24 mouse cellular contexts compared by ENCODE assay signal in genomic region chr1:141001821-141002220, GRCm38 (mm10).
DNase-seq lines count a peak whose midpoint lies in the region; ATAC-seq and TF ChIP-seq lines count a peak whose summit lies in the region.
"Had no signal": no experiment of that assay in that cellular context is flagged by ENCODE, and none has a peak within 500 bp of the region (broad histone marks: within the 10 kb centered on the region; RNA-seq: fewer than 3 reads in every experiment).

No protein-coding gene starts in this region.

- no peaks in the 10 kb centered on the region for H3K36me3 ChIP-seq in MEL (ENCODE audit: control insufficient read depth in 1 of 2, insufficient read depth in 2 of 2, low read length in 2 of 2)
- no peaks in the 10 kb centered on the region for H3K36me3 ChIP-seq in forebrain, embryonic 13.5 days (ENCODE audit: poor library complexity, severe bottlenecking)
- H3K36me3 ChIP-seq: embryonic facial prominence, embryonic 13.5 days; embryonic facial prominence, embryonic 15.5 days; forebrain, embryonic 10.5 days; G1E had no signal

- H3K4me2 ChIP-seq in forebrain, embryonic 13.5 days, result no peak overlapping the region
- H3K4me2 ChIP-seq: embryonic facial prominence, embryonic 13.5 days; embryonic facial prominence, embryonic 15.5 days had no signal

- H3K27me3 ChIP-seq in MEL (ENCODE audit: control insufficient read depth in 1 of 2, insufficient read depth in 2 of 2, low read length in 2 of 2), result no peaks in the 10 kb centered on the region
- no peaks in the 10 kb centered on the region for H3K27me3 ChIP-seq in forebrain, embryonic 13.5 days
- H3K27me3 ChIP-seq: embryonic facial prominence, embryonic 13.5 days; embryonic facial prominence, embryonic 15.5 days had no signal

- TF ChIP-seq EP300 in MEL (IDR thresholded peaks at IDR 0.05; ENCODE audit: low read depth in 1 of 2, low read length in 2 of 2), result no peak

- H3K4me3 ChIP-seq in MEL (ENCODE audit: control insufficient read depth in 1 of 2, insufficient read depth in 1 of 2, low read depth in 2 of 2, low read length in 2 of 2), result no peak overlapping the region
- no peak overlapping the region for H3K4me3 ChIP-seq in forebrain, embryonic 13.5 days
- H3K4me3 ChIP-seq: embryonic facial prominence, embryonic 13.5 days; embryonic facial prominence, embryonic 15.5 days; erythroblast, embryonic 14.5 days; forebrain, embryonic 10.5 days had no signal

- WGBS in forebrain, embryonic 13.5 days, result 71% methylated on average over 3 of the region's 3 CpGs

- no peak for TF ChIP-seq RAD21 in MEL (IDR thresholded peaks at IDR 0.05; ENCODE audit: low read depth, low read length)

- no peak for TF ChIP-seq POLR2A in MEL (IDR thresholded peaks at IDR 0.05; ENCODE audit: control insufficient read depth in 1 of 2, insufficient read depth in 1 of 2, low read depth in 1 of 2, low read length in 2 of 2, poor library complexity in 1 of 2)

- no peak for ATAC-seq in forebrain, embryonic 13.5 days
- ATAC-seq: CD4-positive, CD25-positive, alpha-beta regulatory T cell, adult 4 months; forebrain, embryonic 14.5 days; forebrain, embryonic 16.5 days had no signal

- no peaks in the 10 kb centered on the region for H3K9me3 ChIP-seq in MEL (replicated peaks; ENCODE audit: insufficient read depth, low read length)
- no peaks in the 10 kb centered on the region for H3K9me3 ChIP-seq in forebrain, embryonic 13.5 days (replicated peaks)
- H3K9me3 ChIP-seq: embryonic facial prominence, embryonic 13.5 days; embryonic facial prominence, embryonic 15.5 days; forebrain, embryonic 10.5 days had no signal

- no peaks in the 10 kb centered on the region for H3K4me1 ChIP-seq in MEL (ENCODE audit: control insufficient read depth in 1 of 2, insufficient read depth in 2 of 2, low read length in 2 of 2)
- H3K4me1 ChIP-seq in forebrain, embryonic 13.5 days, result no peaks in the 10 kb centered on the region
- H3K4me1 ChIP-seq: embryonic facial prominence, embryonic 13.5 days; embryonic facial prominence, embryonic 15.5 days; forebrain, embryonic 10.5 days had no signal

- H3K27ac ChIP-seq in MEL (ENCODE audit: control insufficient read depth, low read depth, low read length), result no peak overlapping the region
- no peak overlapping the region for H3K27ac ChIP-seq in forebrain, embryonic 13.5 days
- H3K27ac ChIP-seq: embryonic facial prominence, embryonic 13.5 days; embryonic facial prominence, embryonic 15.5 days; forebrain, embryonic 10.5 days had no signal

- no peak for TF ChIP-seq CTCF in MEL (IDR thresholded peaks at IDR 0.05 in 2 of 3, conservative IDR thresholded peaks at IDR 0.05 in 1 of 3; ENCODE audit: control insufficient read depth in 1 of 3, insufficient read depth in 1 of 3, low read depth in 2 of 3, low read length in 3 of 3, poor library complexity in 1 of 3, severe bottlenecking in 1 of 3)

- no peaks in the 10 kb centered on the region for H3K79me2 ChIP-seq in MEL (ENCODE audit: control insufficient read depth, insufficient read depth, low read length, poor library complexity)

- peak; percentile 2 to 5 for DNase-seq in cerebellum, postnatal 14 days
- no peak for DNase-seq in cerebellum, adult 11-12 months
- peak; percentile 23 for DNase-seq in heart, adult 11 months
- no peak for DNase-seq in heart, adult 9 months (ENCODE audit: low spot score in 2 of 2)
- no peak for DNase-seq in MEL (ENCODE audit: low read depth, low spot score)
- DNase-seq: adrenal gland, adult 2 months; adrenal gland, postnatal 10 days; adrenal gland, postnatal 25 days; B cell, adult 2 months; cerebellum, adult 11 months; cerebellum, adult 2 months; cerebellum, adult 9-10 months; cerebellum, postnatal 10 days; cerebellum, postnatal 36 days; embryo, embryonic 11 days had no signal

- no peak overlapping the region for H3K9ac ChIP-seq in MEL (ENCODE audit: control insufficient read depth, low read depth, low read length, poor library complexity, severe bottlenecking)
- no peak overlapping the region for H3K9ac ChIP-seq in forebrain, embryonic 13.5 days
- H3K9ac ChIP-seq: embryonic facial prominence, embryonic 13.5 days; embryonic facial prominence, embryonic 15.5 days had no signal

TF ChIP-seq in MEL, 35 proteins besides CTCF, POLR2A, EP300 and RAD21:
- no peak for TF ChIP-seq ZC3H11A (IDR thresholded peaks at IDR 0.05; ENCODE audit: low read depth, low read length)
- no peak for TF ChIP-seq POLR2AphosphoS2 (IDR thresholded peaks at IDR 0.05; ENCODE audit: low read length)
- TF ChIP-seq JUND (IDR thresholded peaks at IDR 0.05; ENCODE audit: low read depth, low read length), result no peak
- TF ChIP-seq UBTF (IDR thresholded peaks at IDR 0.05; ENCODE audit: borderline replicate concordance, insufficient read depth, low read depth, low read length), result no peak
- TF ChIP-seq HCFC1 (IDR thresholded peaks at IDR 0.05; ENCODE audit: low read depth, low read length), result no peak
- TF ChIP-seq CHD2 (IDR thresholded peaks at IDR 0.05; ENCODE audit: low read length), result no peak
- TF ChIP-seq MAFK (IDR thresholded peaks at IDR 0.05; ENCODE audit: borderline replicate concordance, low read depth, low read length), result peak; percentile 57; the same call in 1 of the 2 replicates
- TF ChIP-seq MXI1 (IDR thresholded peaks at IDR 0.05; ENCODE audit: low read depth, low read length), result no peak
- no peak for TF ChIP-seq SMC3 (IDR thresholded peaks at IDR 0.05; ENCODE audit: low read depth, low read length)
TF ChIP-seq in MEL: peak in this region for 1.

Comparison
In these comparisons a context has a peak if more than half of its experiments do, and no peak if none do; other contexts are left out.
1. DNase-seq: peak in cerebellum, postnatal 14 days (2 of 2) and heart, adult 11 months (single experiment); none in cerebellum, adult 11-12 months (single experiment), heart, adult 9 months (0 of 2) and MEL (single experiment).